Mouse (Mus musculus): Measurements from ENCODE around the gene Itga4. TPM values are rescaled to one million over a fixed set of nuclear protein-coding genes. Genes with fewer than 3 reads are reported as not detected.

Gene Itga4
- total RNA-seq, 2 experiments from 2014 or later = 3.7 to 5.1 TPM

Other genes with a start within 250 kb of the Itga4 start
- not detected for gene Neurod1, start 201.3 kb downstream of the Itga4 start, total RNA-seq (2021)
- gene Cerkl, start 201.4 kb downstream of the Itga4 start, total RNA-seq (2021) = 1 to 10 TPM in 1 of 2 experiments, not detected in 1; 1.2 TPM